Mouse (Mus musculus): ENCODE measurements around the gene Fsip1.

DNA sequence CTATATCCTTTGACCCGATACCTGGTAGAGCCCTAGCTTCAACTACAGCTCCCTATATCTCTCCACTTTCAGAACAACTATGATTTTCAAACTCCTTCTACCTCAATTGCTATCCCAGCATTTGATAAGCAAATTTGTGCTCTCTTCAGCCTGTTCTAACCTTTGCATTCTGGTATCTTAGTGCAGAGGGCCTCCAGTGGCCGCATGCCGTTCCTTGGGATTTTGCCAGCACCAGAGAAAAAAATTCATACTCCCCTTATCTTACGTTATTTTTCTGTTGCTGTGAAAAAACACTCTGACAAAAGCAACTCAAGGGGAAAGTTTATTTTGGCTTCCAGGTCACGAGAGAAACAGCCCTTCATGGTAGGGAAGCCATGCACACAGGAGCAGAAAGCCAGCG lies 173.1 kb downstream of the Fsip1 start:
- TF ChIP-seq CTCF (IDR thresholded peaks at IDR 0.05; ENCODE audit: low read depth), result no peak
- TF ChIP-seq EP300 (IDR thresholded peaks at IDR 0.05; ENCODE audit: low read depth), result no peak

Data from liver, embryonic 14.5 days (tissue).